Mouse (Mus musculus) heart, adult 2 months (tissue): ENCODE results near the gene Nek8. TPM values are rescaled to one million over a fixed set of nuclear protein-coding genes. Genes with fewer than 3 reads are reported as not detected.
A peak's percentile ranks its signal among the peaks of the same experiment; 100 is the strongest.

Source experiments
- DNase-seq, 2 experiments: peaks; one replicate each; pipeline ENCODE4 v3.0.0; 2021
- H3K27ac ChIP-seq: fragments of 200-600 bp; 2 replicates; pipeline ENCODE4 v1.8.1; 2022
- H3K27me3 ChIP-seq: fragments of 200-500 bp; 2 replicates; pipeline ENCODE4 v1.6.1; 2012; ENCODE audit warnings: mild to moderate bottlenecking, low read length, inconsistent platforms, mixed read lengths; ENCODE audit not compliant: control insufficient read depth, insufficient read depth
- H3K36me3 ChIP-seq: fragments of 200-500 bp; 2 replicates; pipeline ENCODE4 v1.6.1; 2012; ENCODE audit warnings: low read length, inconsistent platforms; ENCODE audit not compliant: control insufficient read depth, insufficient read depth
- H3K4me1 ChIP-seq: fragments of 200-500 bp; 2 replicates; pipeline ENCODE4 v1.6.1; 2011; ENCODE audit warnings: low read length; ENCODE audit not compliant: control insufficient read depth, insufficient read depth
- H3K4me3 ChIP-seq: fragments of 200-600 bp; 2 replicates; pipeline ENCODE4 v1.8.1; 2022
- H3K79me2 ChIP-seq: fragments of 200-500 bp; replicated peaks from 2 replicates; pipeline ENCODE4 v1.6.1; 2012; ENCODE audit warnings: mild to moderate bottlenecking, inconsistent platforms, low read length, moderate library complexity, mixed read lengths; ENCODE audit not compliant: control insufficient read depth, insufficient read depth
- H3K9ac ChIP-seq: fragments of 200-500 bp; 2 replicates; pipeline ENCODE4 v1.6.1; 2012; ENCODE audit warnings: low read depth, mild to moderate bottlenecking, control low read depth, inconsistent platforms, low read length, mixed read lengths
- CTCF ChIP-seq: fragments of 200-600 bp; IDR thresholded peaks from 2 replicates; pipeline ENCODE4 v1.8.1; 2022; ENCODE audit warnings: antibody characterized with exemption, mild to moderate bottlenecking, moderate library complexity
- EP300 ChIP-seq: fragments of 200-500 bp; IDR thresholded peaks from 2 replicates; pipeline ENCODE4 v1.6.1; 2011; ENCODE audit warnings: low read depth, low read length, control low read depth; ENCODE audit not compliant: insufficient read depth
- POLR2A ChIP-seq: fragments of 200-500 bp; IDR thresholded peaks from 2 replicates; pipeline ENCODE4 v1.6.1; 2011; ENCODE audit warnings: mild to moderate bottlenecking, low read depth, low read length, control low read depth; ENCODE audit not compliant: insufficient read depth
- WGBS: fragments of 180-500 bp; shearing (Covaris S2); methylation state at CpG from one replicate; pipeline ENCODE4 v1.1.7; 2018; 5-methylcytosine and 5-hydroxymethylcytosine counted together
- intact Hi-C: fragments of 180-260 bp; cut with DNase I; formaldehyde crosslinking; loops from one replicate; pipeline ENCODE4 v1.15.1; 2025
- polyA plus RNA-seq: library from polyadenylated mRNA; depleted of rRNA; stranded (reverse); fragments of >200 nt; gene quantifications from 2 replicates; pipeline ENCODE4 v1.2.3, GENCODE M21; 2012
- total RNA-seq, 2 experiments: library from RNA; stranded (reverse); gene quantifications; 2 replicates each; pipeline ENCODE4 v1.2.3; 2021

Gene Nek8
- total and polyA plus RNA-seq, 3 experiments = 1.6 to 7.0 (median 2.5) TPM

- 82% methylated on average over 4 of the region's 4 CpGs for WGBS
- no peaks in the 10 kb centered on the region for H3K36me3 ChIP-seq
- peaks cover 3% of the 10 kb centered on the region; the same call in 1 of the 2 replicates for H3K4me1 ChIP-seq
- H3K4me3 ChIP-seq = peak overlapping the region; percentile 53; the same call in 1 of the 2 replicates
- no peaks in the 10 kb centered on the region for H3K79me2 ChIP-seq
- DNase-seq = no peak
- no peaks in the 10 kb centered on the region for H3K27me3 ChIP-seq
- TF ChIP-seq EP300 (no peak), CTCF (no peak), POLR2A (no peak)
- H3K9ac ChIP-seq = no peak overlapping the region
- intact Hi-C loops = loop anchor here (5.0 kb wide), 1 partner anchor 559 kb away; the partner anchor contains the start of gene Taok1
- peak overlapping the region; percentile 62 for H3K27ac ChIP-seq
These were observed 10.3 kb downstream of the Nek8 start for GRCm38 (mm10) chr11:78166161-78166560.

- peaks cover 3% of the 10 kb centered on the region; the same call in 1 of the 2 replicates for H3K4me1 ChIP-seq
- WGBS = 2% methylated on average over 16 of the region's 16 CpGs
- intact Hi-C loops = loop anchor here (2.0 to 5.0 kb wide), 2 partner anchors 85 to 558 kb away; partner anchors contain the start of genes Eral1 and Taok1
- DNase-seq = no peak
- peak overlapping the region; percentile 62 for H3K27ac ChIP-seq
- peak overlapping the region; percentile 53 for H3K4me3 ChIP-seq
- H3K27me3 ChIP-seq = no peaks in the 10 kb centered on the region
- peak overlapping the region; percentile 68 for H3K9ac ChIP-seq
- TF ChIP-seq CTCF (no peak), POLR2A (no peak), EP300 (no peak)
- H3K79me2 ChIP-seq = no peaks in the 10 kb centered on the region
- no peaks in the 10 kb centered on the region for H3K36me3 ChIP-seq
These were observed 10.7 kb downstream of the Nek8 start for GRCm38 (mm10) chr11:78165761-78166109.

- intact Hi-C loops = loop anchor here (2.0 to 5.0 kb wide), 2 partner anchors 84 to 558 kb away; partner anchors contain the start of genes Eral1 and Taok1
- Histone ChIP-seq H3K9ac (peak within 1 kb of the TSS; percentile 86), H3K79me2 (no peaks in the 10 kb centered on the region), H3K27me3 (no peaks in the 10 kb centered on the region), H3K4me1 (peaks cover 3% of the 10 kb centered on the region; the same call in 1 of the 2 replicates), H3K27ac (peak within 1 kb of the TSS; percentile 84), H3K4me3 (peak within 1 kb of the TSS; percentile 95), H3K36me3 (no peaks in the 10 kb centered on the region)
- TF ChIP-seq EP300 (0 out of 2 replicates have a peak, but pooled peaks have one; percentile 46), CTCF (peak; percentile 51), POLR2A (no peak; the same call in 1 of the 2 replicates)
- under 1% methylated on average over 76 of the region's 78 CpGs for WGBS
- peak; percentile 91 for DNase-seq
These were observed 11.3 kb downstream of the Nek8 start, which contains the start of gene Traf4 for GRCm38 (mm10) chr11:78164924-78165760. Gene Traf4, minus strand, starts transcription at chr11:78165589.

- H3K79me2 ChIP-seq = no peaks in the 10 kb centered on the region
- H3K4me1 ChIP-seq = peaks cover 3% of the 10 kb centered on the region; the same call in 1 of the 2 replicates
- peak overlapping the region; percentile 84 for H3K27ac ChIP-seq
- no peak for TF ChIP-seq EP300
- no peak for TF ChIP-seq POLR2A
- TF ChIP-seq CTCF = no peak
- H3K9ac ChIP-seq = peak overlapping the region; percentile 86
- intact Hi-C loops = loop anchor here (2.0 kb wide), 1 partner anchor 84 kb away; the partner anchor contains the start of gene Eral1
- WGBS = 5% methylated on average over 14 of the region's 14 CpGs
- no peaks in the 10 kb centered on the region for H3K27me3 ChIP-seq
- peak overlapping the region; percentile 95 for H3K4me3 ChIP-seq
- H3K36me3 ChIP-seq = no peaks in the 10 kb centered on the region
- DNase-seq = no peak
These were observed 11.9 kb downstream of the Nek8 start for GRCm38 (mm10) chr11:78164604-78164923.

- Histone ChIP-seq H3K79me2 (no peaks in the 10 kb centered on the region), H3K4me3 (peak overlapping the region; percentile 95), H3K27ac (peak overlapping the region; percentile 84), H3K4me1 (peaks cover 3% of the 10 kb centered on the region; the same call in 1 of the 2 replicates), H3K36me3 (no peaks in the 10 kb centered on the region), H3K9ac (peak overlapping the region; percentile 86), H3K27me3 (no peaks in the 10 kb centered on the region)
- peak; percentile 64 to 66 for DNase-seq
- 8% methylated on average over 22 of the region's 22 CpGs for WGBS
- TF ChIP-seq POLR2A = peak; percentile 14; the same call in 1 of the 2 replicates
- no peak for TF ChIP-seq CTCF
- no peak for TF ChIP-seq EP300
- intact Hi-C loops = loop anchor here (2.0 kb wide), 1 partner anchor 83 kb away; the partner anchor contains the start of gene Eral1
These were observed 12.5 kb downstream of the Nek8 start for GRCm38 (mm10) chr11:78163681-78164603.
